Mouse (Mus musculus) kidney, postnatal 10 days (tissue): ENCODE measurements around the gene H2-DMb1.

ENCODE experiments used
- DNase-seq: peaks from one replicate; pipeline ENCODE4 v3.0.0; 2021; ENCODE audit warnings: mixed read lengths

Gene H2-DMb1

DNA sequence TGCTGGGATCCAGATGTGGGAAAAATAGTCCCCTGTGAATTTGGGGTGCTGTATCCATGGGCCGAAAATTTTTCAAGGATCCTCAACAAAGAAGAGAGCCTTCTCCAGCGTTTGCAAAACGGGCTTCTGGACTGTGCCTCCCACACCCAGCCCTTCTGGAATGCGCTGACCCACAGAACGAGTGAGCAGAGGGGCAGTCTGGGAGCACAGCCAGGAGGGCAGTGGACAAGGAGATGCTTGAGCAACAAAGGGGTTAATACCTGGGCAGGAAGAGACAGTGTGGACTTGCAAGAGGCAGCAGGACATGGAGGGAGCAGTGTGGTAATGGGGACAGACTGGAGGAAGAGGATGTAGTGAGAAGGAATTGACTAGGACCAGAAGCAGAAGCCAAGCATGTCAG is 2.7 kb downstream of the H2-DMb1 start:
- peak; percentile 46 for DNase-seq

DNA sequence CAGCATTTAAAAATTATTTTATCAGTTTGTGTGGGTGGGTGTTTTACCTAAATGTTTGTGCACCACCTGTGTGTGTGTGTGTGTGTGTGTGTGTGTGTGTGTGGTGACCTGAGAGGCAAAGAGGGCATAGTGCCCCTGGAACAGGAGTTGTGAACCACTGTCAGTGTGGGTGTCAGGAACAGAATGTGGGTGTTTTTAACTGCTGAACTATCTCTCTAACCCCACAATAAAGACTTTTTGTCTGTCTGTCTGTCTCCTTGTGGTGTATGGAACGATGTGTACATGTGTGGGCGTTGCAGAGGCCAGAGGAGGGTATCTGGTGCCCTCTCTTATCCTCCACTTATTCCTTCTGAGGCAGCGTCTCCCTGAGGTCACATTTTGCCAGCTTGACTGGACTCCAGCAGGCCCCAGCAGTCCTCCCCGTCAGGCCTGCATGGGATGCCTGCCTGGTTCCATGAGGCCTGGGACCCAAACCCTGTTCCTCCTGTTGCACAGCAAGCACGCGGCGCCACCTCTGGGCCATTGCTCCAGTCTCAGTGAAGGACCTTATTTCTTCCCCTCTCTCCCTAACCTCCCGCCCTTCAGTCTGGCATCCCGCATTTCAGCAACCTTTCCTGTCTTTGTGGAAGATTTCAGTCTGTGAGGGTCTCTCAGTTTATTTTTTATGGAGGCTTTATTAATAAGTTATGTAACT is 11.5 kb downstream of the H2-DMb1 start:
- peak; percentile 64 for DNase-seq

DNA sequence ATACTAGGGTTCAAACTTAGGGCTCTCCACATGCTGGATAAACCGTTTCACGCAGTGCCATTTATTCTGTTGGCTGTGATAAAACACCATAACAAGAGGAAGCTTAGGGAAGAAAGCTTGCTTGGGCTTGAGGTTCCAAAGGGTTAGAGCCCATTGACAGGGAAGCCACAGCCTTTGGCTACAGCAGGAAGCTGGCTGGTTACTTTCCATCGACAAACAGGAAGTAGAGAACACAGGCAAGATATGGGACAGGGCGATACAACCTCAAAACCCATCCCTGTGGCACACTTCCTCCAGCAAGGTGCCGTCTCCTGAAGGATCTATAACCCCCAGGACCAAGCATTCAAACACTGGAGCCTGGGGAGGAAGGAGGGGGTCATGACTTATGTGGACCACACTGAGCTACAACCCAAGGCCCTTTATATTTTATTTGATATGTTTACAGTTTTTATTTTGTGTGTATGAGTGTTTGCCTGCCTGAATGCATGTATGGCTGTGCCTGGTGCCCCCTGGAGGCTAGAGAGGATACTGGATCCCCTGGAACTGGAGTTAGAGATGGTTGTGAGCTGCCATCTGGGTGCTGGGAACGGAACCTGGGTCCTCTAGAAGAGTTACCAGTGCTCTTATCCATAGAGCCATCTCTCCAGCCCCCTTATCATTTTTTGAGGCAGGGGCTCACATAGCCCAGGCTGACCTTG is 12.3 kb downstream of the H2-DMb1 start:
- DNase-seq, result peak; percentile 28

DNA sequence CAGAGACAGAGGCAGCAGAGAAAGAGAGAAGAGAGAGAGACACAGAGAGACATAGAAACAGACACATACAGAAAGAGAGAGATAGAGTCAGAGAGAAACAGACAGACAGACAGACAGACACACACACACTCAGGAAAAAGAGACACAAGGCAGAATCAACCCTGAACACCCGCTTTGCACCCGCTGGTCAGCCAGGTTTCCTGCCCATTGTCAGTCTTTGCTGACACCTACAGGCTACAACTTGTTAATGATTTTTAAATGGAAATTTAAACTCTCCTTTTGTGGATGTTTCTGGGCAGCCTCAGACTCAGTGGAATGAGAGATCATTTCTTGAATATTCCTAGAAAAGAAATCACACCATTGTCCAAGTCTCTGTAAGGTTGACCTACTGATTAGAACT is 16.4 kb downstream of the H2-DMb1 start:
- DNase-seq, result peak; percentile 65

DNA sequence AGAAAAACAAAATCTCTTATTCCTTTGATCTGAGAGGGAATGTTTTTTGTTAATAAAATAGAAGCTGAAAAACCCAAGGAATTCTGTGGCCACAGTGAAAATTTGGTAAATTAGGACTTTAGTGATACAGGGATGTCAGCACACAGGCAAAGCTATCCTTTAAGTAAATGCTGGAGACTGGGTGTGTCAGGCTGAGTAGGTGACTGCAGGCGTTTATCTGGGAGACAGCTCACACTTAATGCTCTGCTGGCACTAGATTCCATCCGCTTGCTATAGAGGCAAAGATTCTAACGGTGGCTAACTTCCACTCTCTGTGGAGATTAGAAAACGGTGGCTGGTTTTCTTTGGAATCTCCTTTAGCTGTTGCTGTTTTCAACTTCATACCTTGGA is 17.6 kb downstream of the H2-DMb1 start:
- DNase-seq, result no peak

DNA sequence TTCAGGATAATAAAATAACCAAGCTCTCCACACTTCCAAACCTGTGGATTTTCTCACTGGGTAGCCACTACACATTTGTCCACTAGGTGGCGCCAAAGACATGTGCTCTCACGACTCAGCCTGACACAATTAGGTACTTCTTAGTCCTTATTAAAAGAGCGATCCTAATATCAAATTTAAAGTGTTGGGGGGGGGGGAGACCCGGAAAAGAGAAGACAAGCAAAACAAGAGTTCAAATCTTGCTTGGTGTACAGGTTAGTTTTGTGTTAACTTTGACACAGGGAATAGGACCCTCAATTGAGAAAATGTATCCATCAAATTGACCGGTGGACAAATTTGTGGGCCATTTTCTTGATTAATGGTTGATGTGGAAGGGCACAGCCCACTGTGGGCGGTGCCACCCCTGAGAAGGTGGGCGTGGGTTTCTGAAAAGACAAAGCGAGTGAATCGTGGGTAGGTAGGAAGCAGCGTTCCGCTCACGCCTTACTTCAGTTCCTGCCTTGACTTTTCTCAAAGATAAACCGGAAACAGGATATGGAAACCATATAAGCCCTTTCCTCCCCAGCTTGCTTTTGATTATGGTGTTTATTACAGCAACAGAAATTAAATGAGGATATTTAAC is 18.1 kb downstream of the H2-DMb1 start:
- peak; percentile 90 for DNase-seq

DNA sequence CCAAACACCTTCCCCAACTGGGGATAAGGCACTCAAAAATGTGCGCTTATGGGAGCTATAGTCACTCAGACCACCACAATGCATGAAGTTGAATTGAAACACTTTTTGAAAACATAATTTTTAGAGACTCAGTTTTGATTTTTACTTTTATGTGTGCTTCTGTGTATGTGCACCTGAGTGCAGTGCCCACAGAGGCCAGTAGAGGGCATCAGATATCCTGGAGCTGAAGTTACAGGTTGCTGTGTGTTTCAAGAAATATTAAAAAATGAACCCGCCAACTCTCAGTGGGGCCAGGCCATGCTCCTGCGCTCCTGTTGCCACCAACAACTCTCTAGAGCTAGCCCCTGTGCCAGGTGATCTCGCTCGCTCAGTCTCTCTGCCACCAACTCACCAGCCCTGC is 19.7 kb downstream of the H2-DMb1 start:
- no peak for DNase-seq

DNA sequence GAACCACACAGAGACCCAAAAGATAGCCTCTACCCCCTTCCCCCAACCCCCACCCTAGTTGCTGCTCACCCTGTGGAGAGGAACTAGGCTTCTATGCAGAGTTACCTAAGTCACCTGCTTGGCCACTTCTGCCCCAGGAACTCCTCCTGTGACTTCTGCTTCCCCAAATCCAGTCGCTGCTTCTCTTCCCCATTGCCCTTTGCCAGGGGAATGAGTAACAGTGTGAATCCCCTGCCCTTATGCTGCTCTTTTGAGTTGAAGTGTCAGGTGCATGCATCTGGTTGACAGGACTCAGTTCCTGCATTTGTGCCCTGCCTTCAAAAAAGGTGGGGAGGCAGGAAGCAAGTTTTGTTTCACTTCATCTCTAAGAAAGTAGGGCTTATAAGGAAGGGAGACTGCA is 21.2 kb downstream of the H2-DMb1 start:
- DNase-seq, result no peak

DNA sequence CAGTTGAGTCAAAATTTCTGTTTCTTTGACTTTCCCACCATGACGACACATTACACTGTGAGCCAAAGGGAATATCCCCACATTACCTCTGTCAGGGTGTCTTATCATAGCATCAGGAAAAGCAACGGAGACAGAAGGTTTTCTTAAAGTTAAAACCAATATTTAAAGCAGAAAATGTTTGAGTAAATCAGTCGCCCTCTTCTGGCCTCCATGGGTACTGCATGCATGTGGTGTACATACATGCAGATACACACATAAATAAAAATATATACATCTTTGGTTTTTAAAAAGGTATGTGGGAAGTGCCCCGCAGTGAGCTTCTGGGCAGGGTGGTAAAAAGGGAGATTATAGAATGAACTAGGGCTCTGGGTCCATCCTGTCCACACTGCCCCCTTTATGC is 24.3 kb downstream of the H2-DMb1 start:
- DNase-seq, result no peak

DNA sequence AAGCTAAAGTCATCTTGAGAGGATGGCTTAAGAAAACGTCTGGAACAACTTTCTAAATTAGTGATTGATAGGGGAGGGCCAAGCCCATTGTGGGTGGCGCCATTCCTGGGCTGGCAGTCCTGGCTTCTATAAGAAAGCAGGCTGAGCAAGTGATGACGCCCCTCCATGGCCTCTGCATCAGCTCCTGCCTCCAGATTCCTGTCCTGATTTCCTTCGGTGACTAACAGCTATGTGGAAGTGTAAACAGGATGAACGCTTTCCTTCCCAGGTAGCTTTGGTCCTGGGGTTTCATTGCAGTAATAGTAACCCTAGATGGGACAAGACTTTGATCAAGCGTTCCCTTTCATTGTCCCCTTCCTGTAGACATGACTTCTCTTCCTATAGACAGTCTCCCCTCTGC is 26.1 kb downstream of the H2-DMb1 start:
- no peak for DNase-seq

DNA sequence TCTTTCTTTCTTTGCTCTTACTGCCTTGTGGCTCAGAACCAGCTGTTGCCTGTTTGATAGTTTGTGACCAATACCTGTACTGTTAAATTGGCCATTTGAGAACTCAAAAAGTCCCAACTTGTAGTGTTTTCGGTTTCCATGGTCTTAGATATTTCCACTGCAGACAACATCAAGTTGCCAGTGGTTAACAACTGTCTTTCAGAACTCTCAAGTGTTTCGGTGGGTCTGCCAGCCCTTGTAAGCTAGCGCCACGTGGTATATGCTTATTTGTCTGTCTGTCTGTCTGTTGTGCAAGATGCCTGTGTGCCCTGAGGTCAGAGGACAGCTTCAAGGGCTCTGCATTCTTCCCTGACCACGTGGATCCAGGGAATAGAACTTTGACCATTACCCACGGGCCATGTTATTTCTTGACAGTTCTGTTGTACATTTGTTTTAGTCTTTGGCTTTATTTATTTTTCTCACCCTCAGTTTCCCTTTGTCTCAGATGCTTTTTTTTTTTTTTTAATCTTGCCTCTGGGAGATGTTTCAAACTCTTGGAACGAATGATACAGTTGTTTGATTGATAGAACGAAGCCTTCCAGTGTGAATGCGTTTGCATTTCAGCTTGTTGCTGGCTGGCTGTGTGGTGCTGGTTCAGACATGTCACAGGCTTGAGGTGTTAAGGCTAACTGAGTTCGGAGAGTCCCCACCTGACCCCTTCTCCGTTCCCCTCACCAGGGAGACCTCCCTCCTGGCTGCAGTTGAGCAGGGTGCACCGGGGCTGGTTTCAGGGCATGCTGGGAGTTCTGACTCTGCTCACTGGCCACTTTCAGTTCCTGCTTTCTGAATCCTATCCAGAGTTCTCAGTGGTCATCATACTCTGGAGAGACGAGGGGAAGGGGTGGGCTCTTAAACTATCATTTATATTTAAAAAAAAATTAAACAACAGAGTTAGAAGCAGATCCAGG is 27.3 kb downstream of the H2-DMb1 start:
- no peak for DNase-seq

DNA sequence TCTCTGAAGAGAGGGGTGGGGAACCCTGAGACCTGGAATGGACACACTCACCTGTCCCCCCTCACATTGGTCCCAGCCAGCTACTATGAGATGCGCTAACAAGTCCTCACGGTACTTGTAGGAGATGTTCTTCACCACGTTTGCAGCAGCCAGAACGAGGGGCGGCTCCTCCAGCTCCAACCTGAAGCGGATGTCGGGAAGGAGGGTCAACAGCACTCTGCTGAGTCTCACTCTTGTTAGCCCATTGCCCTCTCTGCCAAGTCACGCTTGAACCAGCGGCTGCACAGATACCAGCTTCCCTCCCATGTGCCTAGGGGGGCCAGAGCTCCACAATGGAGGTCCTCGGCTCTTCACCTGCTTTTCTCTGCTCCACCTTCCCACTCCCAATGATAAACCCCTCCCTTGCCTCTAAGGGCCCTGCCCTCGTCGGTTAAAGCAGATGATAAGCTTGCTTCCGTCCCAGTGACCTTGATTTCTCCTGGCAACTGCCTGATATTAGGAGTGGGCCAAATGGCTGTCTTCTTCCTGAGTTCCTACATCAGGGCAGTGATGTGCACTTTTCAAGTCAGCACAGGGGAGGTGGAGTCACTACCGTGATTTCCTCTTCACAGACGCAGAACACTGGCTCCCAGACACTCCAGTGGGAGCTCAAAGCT is 30.8 kb downstream of the H2-DMb1 start:
- DNase-seq, result no peak

DNA sequence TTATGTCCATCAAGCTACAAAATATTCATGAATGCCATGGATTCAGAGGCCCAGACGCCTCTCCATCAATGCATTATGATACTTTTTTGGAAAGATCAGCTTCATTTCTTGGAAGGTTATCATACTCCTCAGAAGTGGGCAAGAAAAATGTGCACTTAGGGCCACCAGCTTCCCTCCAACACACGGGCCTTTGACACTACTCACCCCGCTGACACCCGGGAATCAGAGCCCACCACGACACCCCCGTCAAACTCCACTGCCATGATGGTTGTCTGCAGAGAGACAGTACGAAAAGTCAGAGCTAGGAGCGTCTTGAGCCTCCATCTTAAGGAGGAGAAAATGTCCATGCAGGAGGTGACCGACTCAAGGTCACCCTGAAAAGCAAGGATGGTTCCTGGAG is 32.7 kb downstream of the H2-DMb1 start:
- no peak for DNase-seq

DNA sequence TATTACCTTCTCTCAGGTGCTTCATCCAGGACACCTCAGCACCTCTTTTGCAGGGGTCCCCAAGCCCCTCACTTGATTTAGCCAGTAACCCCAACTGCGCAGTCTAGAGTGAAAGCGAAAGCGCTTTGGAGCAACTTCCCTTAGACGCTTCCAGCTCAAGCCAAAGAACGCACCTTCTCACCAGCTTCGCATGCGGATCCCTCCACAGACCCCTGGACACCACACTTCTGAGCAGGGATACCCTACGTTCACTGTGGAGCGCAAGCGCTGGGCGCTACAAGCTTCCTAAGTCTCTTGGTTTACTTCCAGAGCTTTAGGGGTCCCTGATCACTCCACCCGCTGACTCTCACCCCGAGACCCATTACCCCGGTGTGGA is 34.0 kb downstream of the H2-DMb1 start:
- no peak for DNase-seq

DNA sequence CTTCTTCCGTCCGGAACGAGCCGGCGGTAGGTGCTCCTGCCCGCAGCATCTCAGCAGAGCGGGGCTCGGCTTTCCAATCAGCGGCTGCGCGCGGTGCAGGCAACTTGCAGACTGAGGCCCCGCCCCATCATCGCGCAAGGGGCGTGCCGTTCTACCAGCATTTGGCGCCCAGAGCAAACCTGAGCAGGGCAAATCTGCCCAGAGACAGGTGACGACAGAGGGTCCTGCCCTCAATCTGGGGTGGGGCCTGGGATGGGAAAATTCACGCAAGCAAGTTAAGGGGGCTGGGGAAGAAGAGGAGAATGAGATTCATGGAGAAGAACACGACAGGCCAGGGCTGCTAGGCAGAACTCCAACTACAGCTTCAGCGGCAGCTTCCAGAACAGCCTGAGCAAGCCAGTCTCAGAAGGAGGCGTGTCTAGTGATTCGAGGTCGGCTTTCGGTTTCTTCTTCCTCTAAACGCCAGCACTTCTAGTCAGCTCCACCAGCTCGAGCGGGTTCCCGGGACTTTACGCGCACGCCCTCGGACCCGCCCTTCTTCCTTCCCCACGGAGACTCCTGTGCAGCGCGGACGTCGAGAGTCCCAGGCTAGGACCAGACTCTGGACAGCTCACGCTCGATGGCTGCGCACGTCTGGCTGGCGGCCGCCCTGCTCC is 34.5 kb downstream of the H2-DMb1 start, which contains the start of the genes Tap1 and Psmb9:
Gene Tap1, plus strand, starts transcription at position 293 of the 656 bp plus-strand sequence.
Gene Psmb9, minus strand, starts transcription at position 504 of the 656 bp plus-strand sequence.
- peak; percentile 100 for DNase-seq

DNA sequence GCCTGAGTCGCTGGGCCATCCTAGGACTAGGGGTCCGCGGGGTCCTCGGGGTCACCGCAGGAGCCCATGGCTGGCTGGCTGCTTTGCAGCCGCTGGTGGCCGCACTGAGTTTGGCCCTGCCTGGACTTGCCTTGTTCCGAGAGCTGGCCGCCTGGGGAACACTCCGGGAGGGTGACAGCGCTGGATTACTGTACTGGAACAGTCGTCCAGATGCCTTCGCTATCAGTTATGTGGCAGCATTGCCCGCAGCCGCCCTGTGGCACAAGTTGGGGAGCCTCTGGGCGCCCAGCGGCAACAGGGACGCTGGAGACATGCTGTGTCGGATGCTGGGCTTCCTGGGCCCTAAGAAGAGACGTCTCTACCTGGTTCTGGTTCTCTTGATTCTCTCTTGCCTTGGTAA is 35.1 kb downstream of the H2-DMb1 start:
- no peak for DNase-seq

DNA sequence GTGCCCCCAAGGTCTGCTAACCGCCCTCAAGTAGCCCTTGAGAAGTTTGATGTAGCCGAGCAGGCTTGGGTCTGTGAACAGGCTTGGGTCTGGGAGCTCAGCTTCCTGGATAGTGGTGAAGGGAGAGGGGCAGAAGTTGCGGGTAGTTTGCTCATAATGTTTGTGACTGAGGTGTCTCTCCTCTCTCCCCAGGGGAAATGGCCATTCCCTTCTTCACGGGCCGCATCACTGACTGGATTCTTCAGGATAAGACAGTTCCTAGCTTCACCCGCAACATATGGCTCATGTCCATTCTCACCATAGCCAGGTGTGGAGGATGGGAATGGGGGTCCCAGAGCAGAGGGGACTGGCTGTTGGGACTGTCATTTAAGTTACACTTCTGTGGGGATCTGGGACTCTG is 36.1 kb downstream of the H2-DMb1 start:
- no peak for DNase-seq

DNA sequence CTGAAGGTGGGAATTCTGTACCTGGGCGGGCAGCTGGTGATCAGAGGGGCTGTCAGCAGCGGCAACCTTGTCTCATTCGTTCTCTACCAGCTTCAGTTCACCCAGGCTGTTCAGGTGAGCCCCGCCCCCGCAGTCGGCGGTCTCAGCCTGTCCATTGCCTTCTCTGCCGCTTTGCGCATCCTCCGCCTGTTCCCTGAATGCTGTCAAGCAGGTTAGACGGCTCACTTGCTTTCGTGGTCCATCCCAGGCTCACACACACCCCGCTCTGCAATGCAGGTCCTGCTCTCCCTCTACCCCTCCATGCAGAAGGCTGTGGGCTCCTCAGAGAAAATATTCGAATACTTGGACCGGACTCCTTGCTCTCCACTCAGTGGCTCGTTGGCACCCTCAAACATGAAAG is 40.0 kb downstream of the H2-DMb1 start:
- DNase-seq, result no peak

DNA sequence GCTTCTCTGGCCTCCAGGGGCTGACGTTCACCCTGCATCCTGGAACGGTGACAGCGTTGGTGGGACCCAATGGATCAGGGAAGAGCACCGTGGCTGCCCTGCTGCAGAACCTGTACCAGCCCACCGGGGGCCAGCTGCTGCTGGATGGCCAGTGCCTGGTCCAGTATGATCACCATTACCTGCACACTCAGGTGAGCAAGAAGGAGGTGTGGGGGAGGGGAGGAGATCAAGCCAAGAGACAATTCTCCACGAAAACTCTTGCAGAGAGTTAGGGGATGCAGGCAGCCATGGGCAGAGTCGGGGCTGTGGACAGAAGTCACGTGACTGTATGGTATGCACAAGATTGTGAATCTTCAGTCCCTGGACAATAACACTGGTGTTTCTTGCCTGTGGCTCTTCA is 40.6 kb downstream of the H2-DMb1 start:
- no peak for DNase-seq

DNA sequence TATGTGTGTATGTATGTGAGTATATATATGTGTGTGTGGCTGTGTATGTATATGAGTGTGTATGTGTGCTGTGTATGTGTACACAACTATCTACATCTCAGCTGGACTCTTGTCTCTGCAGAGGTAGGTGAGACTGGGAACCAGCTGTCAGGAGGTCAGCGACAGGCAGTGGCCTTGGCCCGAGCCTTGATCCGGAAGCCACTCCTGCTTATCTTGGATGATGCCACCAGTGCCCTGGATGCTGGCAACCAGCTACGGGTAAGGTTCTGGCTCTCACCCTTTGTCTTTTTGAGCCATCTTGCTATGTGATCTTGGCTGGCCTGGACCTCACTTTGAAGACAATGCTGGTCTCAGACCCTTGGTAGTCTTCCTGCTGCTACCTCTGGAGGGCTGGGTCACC is 41.9 kb downstream of the H2-DMb1 start:
- DNase-seq, result no peak

DNA sequence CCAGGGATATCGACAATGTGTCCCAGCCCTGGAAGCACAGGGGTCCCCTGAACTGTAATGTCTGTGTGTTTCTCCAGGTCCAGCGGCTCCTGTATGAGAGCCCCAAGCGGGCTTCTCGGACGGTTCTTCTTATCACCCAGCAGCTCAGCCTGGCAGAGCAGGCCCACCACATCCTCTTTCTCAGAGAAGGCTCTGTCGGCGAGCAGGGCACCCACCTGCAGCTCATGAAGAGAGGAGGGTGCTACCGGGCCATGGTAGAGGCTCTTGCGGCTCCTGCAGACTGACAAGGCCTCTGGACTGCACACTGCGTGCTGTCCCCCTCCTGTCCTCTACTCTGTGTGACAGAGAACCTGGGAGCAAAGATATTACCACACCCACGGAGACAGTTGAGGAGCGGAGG is 43.6 kb downstream of the H2-DMb1 start:
- DNase-seq, result no peak
